Mouse (Mus musculus): ENCODE measurements at regions not wholly inside any gene's neighbourhood (a gene's known extent, or its start where the extent isn't known, plus 50 kb on each side); places are given as distances from the start of the nearest gene placed in this dataset.

GRCm38 (mm10) chr7:125019259-125019658, 425.2 kb upstream of the Kdm8 start:
- no peak for DNase-seq

GRCm38 (mm10) chr7:125024944-125025343, 419.5 kb upstream of the Kdm8 start:
- DNase-seq, result no peak

GRCm38 (mm10) chr7:125033778-125034177, 410.7 kb upstream of the Kdm8 start:
- no peak for DNase-seq

GRCm38 (mm10) chr7:125034196-125034595, 410.3 kb upstream of the Kdm8 start:
- DNase-seq, result no peak

GRCm38 (mm10) chr7:125036098-125036991, 408.1 kb upstream of the Kdm8 start:
- no peak for DNase-seq

- DNase-seq, result no peak
Measured at GRCm38 (mm10) chr7:125038840-125039239, 405.6 kb upstream of the Kdm8 start.

GRCm38 (mm10) chr7:125055951-125056625, 388.4 kb upstream of the Kdm8 start:
- no peak for DNase-seq

- DNase-seq, result no peak
Measured at GRCm38 (mm10) chr7:125102464-125102863, 342.0 kb upstream of the Kdm8 start.

- DNase-seq, result no peak
Measured at GRCm38 (mm10) chr7:125104011-125104410, 340.5 kb upstream of the Kdm8 start.

- no peak for DNase-seq
Measured at GRCm38 (mm10) chr7:125112820-125113273, 331.6 kb upstream of the Kdm8 start.

- DNase-seq, result no peak
Measured at GRCm38 (mm10) chr7:125115322-125115996, 329.0 kb upstream of the Kdm8 start.

GRCm38 (mm10) chr7:125117173-125117572, 327.3 kb upstream of the Kdm8 start:
- no peak for DNase-seq

- no peak for DNase-seq
Measured at GRCm38 (mm10) chr7:125129187-125129586, 315.3 kb upstream of the Kdm8 start.

- no peak for DNase-seq
Measured at GRCm38 (mm10) chr7:125131968-125132367, 312.5 kb upstream of the Kdm8 start.

GRCm38 (mm10) chr7:125138607-125139006, 305.9 kb upstream of the Kdm8 start:
- no peak for DNase-seq

- DNase-seq, result no peak
Measured at GRCm38 (mm10) chr7:125139196-125139595, 305.3 kb upstream of the Kdm8 start.

GRCm38 (mm10) chr7:125140854-125141253, 303.6 kb upstream of the Kdm8 start:
- DNase-seq, result no peak

GRCm38 (mm10) chr7:125141864-125142263, 302.6 kb upstream of the Kdm8 start:
- DNase-seq, result no peak

- DNase-seq, result no peak
Measured at GRCm38 (mm10) chr7:125146025-125146424, 298.5 kb upstream of the Kdm8 start.

GRCm38 (mm10) chr7:125149151-125149550, 295.3 kb upstream of the Kdm8 start:
- DNase-seq, result no peak

GRCm38 (mm10) chr7:125149740-125150139, 294.7 kb upstream of the Kdm8 start:
- DNase-seq, result no peak

- no peak for DNase-seq
Measured at GRCm38 (mm10) chr7:125152281-125152680, 292.2 kb upstream of the Kdm8 start.

GRCm38 (mm10) chr7:125155291-125155690, 289.2 kb upstream of the Kdm8 start:
- no peak for DNase-seq

All from adrenal gland, postnatal 14 days (tissue).